Mouse (Mus musculus): ENCODE results near the gene Cdip1. TPM values are rescaled to one million over a fixed set of nuclear protein-coding genes. Genes with fewer than 3 reads are reported as not detected.

The Cdip1 gene
- total and polyA plus RNA-seq, 3 experiments = 22.2 to 28.0 (median 22.3) TPM

DNA sequence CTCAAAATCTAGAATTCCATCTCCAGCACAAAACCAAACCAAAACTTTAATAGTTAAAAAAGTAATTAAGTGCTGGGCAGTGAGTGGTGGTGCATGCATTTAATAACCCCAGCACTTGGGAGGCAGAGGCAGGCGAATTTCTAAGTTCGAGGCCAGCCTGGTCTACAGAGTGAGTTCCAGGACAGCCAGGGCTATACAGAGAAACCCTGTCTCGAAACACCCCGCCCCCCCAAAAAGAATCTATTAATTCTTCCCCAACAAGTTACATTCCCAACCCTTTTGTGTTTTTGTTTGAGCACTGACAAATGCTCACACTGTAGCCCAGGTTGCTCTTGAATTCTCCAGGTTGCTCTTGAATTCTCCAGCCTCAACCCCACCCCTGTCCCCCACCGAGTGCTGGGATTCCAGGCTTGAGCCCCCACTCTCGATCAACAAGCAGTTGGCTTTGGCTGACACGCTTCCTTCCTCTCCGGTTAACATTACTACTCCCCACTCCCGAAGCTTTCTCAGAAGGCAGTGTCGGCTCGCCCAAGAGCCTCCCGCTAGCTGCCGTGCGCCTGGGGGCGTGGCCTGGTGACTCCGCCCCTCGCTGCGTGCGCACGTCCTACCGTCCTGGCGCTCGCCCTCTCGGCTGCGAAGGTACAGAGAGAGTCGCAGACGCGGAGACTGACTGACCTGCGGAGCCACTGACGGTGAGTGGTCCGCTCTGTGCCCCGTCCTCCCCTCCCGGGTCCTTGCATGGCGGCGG is 64.1 kb downstream of the Cdip1 start, which contains the start of gene Hmox2 (continued):
- 0 out of 2 replicates have a peak, but pooled peaks have one; percentile 1 for TF ChIP-seq UBTF (IDR thresholded peaks at IDR 0.05; ENCODE audit: low read depth, low read length)
- TF ChIP-seq RCOR1 (conservative IDR thresholded peaks at IDR 0.05; ENCODE audit: low read depth, low read length) = no peak
- peak; percentile 93 for TF ChIP-seq POLR2AphosphoS2 (IDR thresholded peaks at IDR 0.05; ENCODE audit: low read depth, low read length)
- TF ChIP-seq ELF1 (IDR thresholded peaks at IDR 0.05; ENCODE audit: low read depth, low read length) = 0 out of 2 replicates have a peak, but pooled peaks have one; percentile 6
- TF ChIP-seq ZNF384 (IDR thresholded peaks at IDR 0.05; ENCODE audit: low read depth, low read length) = no peak
- TF ChIP-seq KAT2A (IDR thresholded peaks at IDR 0.05; ENCODE audit: insufficient replicate concordance, low read length) = no peak; the same call in 1 of the 2 replicates

GRCm38 (mm10) chr16:4725266-4725665 is 64.8 kb downstream of the Cdip1 start:
- no peak overlapping the region for H3K9ac ChIP-seq (ENCODE audit: insufficient read depth, low read depth)
- no peaks in the 10 kb centered on the region for H3K27me3 ChIP-seq (replicated peaks)
- dilution Hi-C loops (cut with MboI; ENCODE audit: extremely low pct_ligation_motif_present, extremely low pct_unique_long_range_greater_than_20kb, low sequenced_read_pairs) = no loop called here
- in situ Hi-C loops (cut with MboI; ENCODE audit: low pct_ligation_motif_present, low pct_unique_long_range_greater_than_20kb, low sequenced_read_pairs) = no loop called here
- no peak overlapping the region for H3K4me2 ChIP-seq (ENCODE audit: insufficient read depth, low read depth, poor library complexity, severe bottlenecking)
- DNase-seq (ENCODE audit: extremely low read depth) = no peak
- peaks cover 6 to 49% of the 10 kb centered on the region in 2 experiments for H3K4me1 ChIP-seq (ENCODE audit: control insufficient read depth in 1 of 2, insufficient read depth in 2 of 2)
- no peaks in the 10 kb centered on the region for H3K36me3 ChIP-seq (replicated peaks in 1 of 2; ENCODE audit: control insufficient read depth in 1 of 2, insufficient read depth in 1 of 2, low read length in 1 of 2)
- H3K79me2 ChIP-seq (replicated peaks; ENCODE audit: control insufficient read depth, extremely low read depth, insufficient read depth, poor library complexity, severe bottlenecking) = peaks cover 33% of the 10 kb centered on the region
- no peak overlapping the region for H3K27ac ChIP-seq (ENCODE audit: insufficient read depth, low read depth)
- H3K9me3 ChIP-seq (replicated peaks; ENCODE audit: low read length) = no peaks in the 10 kb centered on the region
- TF ChIP-seq NRF1 (IDR thresholded peaks at IDR 0.05; ENCODE audit: low read depth, low read length) = no peak
- no peak for TF ChIP-seq UBTF (IDR thresholded peaks at IDR 0.05; ENCODE audit: low read depth, low read length)
- TF ChIP-seq SIN3A (IDR thresholded peaks at IDR 0.05; ENCODE audit: low read length) = no peak
- no peak for TF ChIP-seq POLR2A (IDR thresholded peaks at IDR 0.05; ENCODE audit: low read depth, low read length)
- TF ChIP-seq POLR2AphosphoS2 (IDR thresholded peaks at IDR 0.05; ENCODE audit: low read depth, low read length) = no peak
- no peak for TF ChIP-seq MYC (IDR thresholded peaks at IDR 0.05; ENCODE audit: low read depth, low read length)
- TF ChIP-seq MXI1 (IDR thresholded peaks at IDR 0.05; ENCODE audit: low read depth, low read length) = no peak
- no peak for TF ChIP-seq NELFE (IDR thresholded peaks at IDR 0.05; ENCODE audit: low read depth, low read length)
- TF ChIP-seq TCF12 (IDR thresholded peaks at IDR 0.05; ENCODE audit: low read depth, low read length) = no peak
- no peak for TF ChIP-seq CTCF (conservative IDR thresholded peaks at IDR 0.05 in 1 of 2, IDR thresholded peaks at IDR 0.05 in 1 of 2; ENCODE audit: low read depth in 2 of 2, low read length in 2 of 2)
- no peak overlapping the region for H3K4me3 ChIP-seq (replicated peaks in 1 of 3; ENCODE audit: low read depth in 2 of 3, low read length in 2 of 3, poor library complexity in 1 of 3)

GRCm38 (mm10) chr16:4722915-4723209 is 67.2 kb downstream of the Cdip1 start:
- dilution Hi-C loops (cut with MboI; ENCODE audit: extremely low pct_ligation_motif_present, extremely low pct_unique_long_range_greater_than_20kb, low sequenced_read_pairs) (no loop called here), in situ Hi-C loops (cut with MboI; ENCODE audit: low pct_ligation_motif_present, low pct_unique_long_range_greater_than_20kb, low sequenced_read_pairs) (no loop called here)
- Histone ChIP-seq H3K4me2 (ENCODE audit: insufficient read depth, low read depth, poor library complexity, severe bottlenecking) (peak overlapping the region; percentile 99; the same call in 1 of the 2 replicates), H3K9me3 (replicated peaks; ENCODE audit: low read length) (peaks cover 7% of the 10 kb centered on the region), H3K9ac (ENCODE audit: insufficient read depth, low read depth) (peak overlapping the region; percentile 83; the same call in 1 of the 2 replicates), H3K27me3 (replicated peaks) (no peaks in the 10 kb centered on the region), H3K79me2 (replicated peaks; ENCODE audit: control insufficient read depth, extremely low read depth, insufficient read depth, poor library complexity, severe bottlenecking) (peaks cover 12% of the 10 kb centered on the region), H3K4me1 (ENCODE audit: control insufficient read depth in 1 of 2, insufficient read depth in 2 of 2) (peaks cover 6 to 29% of the 10 kb centered on the region in 2 experiments), H3K27ac (ENCODE audit: insufficient read depth, low read depth) (peak overlapping the region; percentile 84; the same call in 1 of the 2 replicates), H3K36me3 (replicated peaks in 1 of 2; ENCODE audit: control insufficient read depth in 1 of 2, insufficient read depth in 1 of 2, low read length in 1 of 2) (no peaks in the 10 kb centered on the region), H3K4me3 (replicated peaks in 1 of 3; ENCODE audit: low read depth in 2 of 3, low read length in 2 of 3, poor library complexity in 1 of 3) (peak overlapping the region in 1 of 3 experiments; percentile 31)
- no peak for TF ChIP-seq IRF4 (IDR thresholded peaks at IDR 0.05; ENCODE audit: low read depth, low read length)
- TF ChIP-seq EP300 (IDR thresholded peaks at IDR 0.05; ENCODE audit: low read length) = peak; percentile 2; the same call in 1 of the 2 replicates
- TF ChIP-seq POLR2A (IDR thresholded peaks at IDR 0.05; ENCODE audit: low read depth, low read length) = no peak; the same call in 1 of the 2 replicates
- TF ChIP-seq MAFK (IDR thresholded peaks at IDR 0.05; ENCODE audit: insufficient replicate concordance, low read length) = no peak
- TF ChIP-seq ZMIZ1 (IDR thresholded peaks at IDR 0.05; ENCODE audit: low read depth, low read length) = peak; percentile 51; the same call in 1 of the 2 replicates
- TF ChIP-seq JUN (IDR thresholded peaks at IDR 0.05; ENCODE audit: insufficient read depth, low read depth, low read length) = no peak
- TF ChIP-seq MAX (IDR thresholded peaks at IDR 0.05; ENCODE audit: low read length) = 0 out of 2 replicates have a peak, but pooled peaks have one; percentile 5
- no peak for TF ChIP-seq TCF12 (IDR thresholded peaks at IDR 0.05; ENCODE audit: low read depth, low read length)
- TF ChIP-seq MAZ (IDR thresholded peaks at IDR 0.05; ENCODE audit: low read depth, low read length) = no peak
- TF ChIP-seq MEF2A (IDR thresholded peaks at IDR 0.05; ENCODE audit: borderline replicate concordance, low read depth, low read length) = 0 out of 2 replicates have a peak, but pooled peaks have one; percentile 5
- TF ChIP-seq ZNF384 (IDR thresholded peaks at IDR 0.05; ENCODE audit: low read depth, low read length) = no peak
- no peak for TF ChIP-seq CHD2 (IDR thresholded peaks at IDR 0.05; ENCODE audit: low read length)
- no peak for TF ChIP-seq JUND (conservative IDR thresholded peaks at IDR 0.05; ENCODE audit: low read depth, low read length)
- DNase-seq (ENCODE audit: extremely low read depth) = peak; percentile 28

Measured in CH12.LX (cell line).